Comparison of ENCODE assay signal across 14 mouse cellular contexts in genomic region chr3:104298878-104299277, GRCm38 (mm10).
A peak's percentile ranks its signal among the peaks of the same experiment; 100 is the strongest.
DNase-seq lines count a peak whose midpoint lies in the region; ATAC-seq and TF ChIP-seq lines count a peak whose summit lies in the region.
"Had no signal": no experiment of that assay in that cellular context is flagged by ENCODE, and none has a peak within 500 bp of the region (broad histone marks: within the 10 kb centered on the region; RNA-seq: fewer than 3 reads in every experiment).

No protein-coding gene starts in this region.

- H3K4me2 ChIP-seq in heart, embryonic 12.5 days, result no peak overlapping the region
- no peak overlapping the region for H3K4me2 ChIP-seq in CH12.LX (ENCODE audit: insufficient read depth, low read depth, poor library complexity, severe bottlenecking)
- no peak overlapping the region for H3K4me2 ChIP-seq in hindbrain, embryonic 14.5 days (replicated peaks)
- H3K4me2 ChIP-seq: embryonic facial prominence, embryonic 13.5 days; lung, embryonic 14.5 days had no signal

- WGBS in heart, embryonic 12.5 days, result 41% methylated on average over 4 of the region's 4 CpGs
- WGBS in hindbrain, embryonic 14.5 days, result 22% methylated on average over 4 of the region's 4 CpGs

- in situ Hi-C loops in CH12.LX (cut with MboI; ENCODE audit: low pct_ligation_motif_present, low pct_unique_long_range_greater_than_20kb, low sequenced_read_pairs), result no loop called here

- H3K4me3 ChIP-seq in heart, embryonic 12.5 days, result no peak overlapping the region
- H3K4me3 ChIP-seq in CH12.LX (replicated peaks in 1 of 3; ENCODE audit: low read depth in 2 of 3, low read length in 2 of 3, poor library complexity in 1 of 3), result no peak overlapping the region
- no peak overlapping the region for H3K4me3 ChIP-seq in hindbrain, embryonic 14.5 days (replicated peaks; ENCODE audit: low read length)
- H3K4me3 ChIP-seq: embryonic facial prominence, embryonic 13.5 days had no signal

- no peak for TF ChIP-seq CTCF in CH12.LX (conservative IDR thresholded peaks at IDR 0.05 in 1 of 2, IDR thresholded peaks at IDR 0.05 in 1 of 2; ENCODE audit: low read depth in 2 of 2, low read length in 2 of 2)

- H3K79me2 ChIP-seq in CH12.LX (replicated peaks; ENCODE audit: control insufficient read depth, extremely low read depth, insufficient read depth, poor library complexity, severe bottlenecking), result no peaks in the 10 kb centered on the region

- no peak overlapping the region for H3K27ac ChIP-seq in heart, embryonic 12.5 days (ENCODE audit: poor library complexity, severe bottlenecking)
- H3K27ac ChIP-seq in CH12.LX (ENCODE audit: insufficient read depth, low read depth), result no peak overlapping the region
- H3K27ac ChIP-seq in hindbrain, embryonic 14.5 days, result peak overlapping the region; percentile 70; the same call in 1 of the 2 replicates
- H3K27ac ChIP-seq: embryonic facial prominence, embryonic 13.5 days had no signal

- no peak overlapping the region for H3K9ac ChIP-seq in heart, embryonic 12.5 days
- no peak overlapping the region for H3K9ac ChIP-seq in CH12.LX (ENCODE audit: insufficient read depth, low read depth)
- H3K9ac ChIP-seq in hindbrain, embryonic 14.5 days, result no peak overlapping the region
- H3K9ac ChIP-seq: embryonic facial prominence, embryonic 13.5 days; lung, embryonic 14.5 days had no signal

- intact Hi-C loops in heart, postnatal 25 days (cut with DNase I), result no loop called here

- no peak for TF ChIP-seq EP300 in CH12.LX (IDR thresholded peaks at IDR 0.05; ENCODE audit: low read length)

- no peaks in the 10 kb centered on the region for H3K27me3 ChIP-seq in heart, embryonic 12.5 days (replicated peaks)
- no peaks in the 10 kb centered on the region for H3K27me3 ChIP-seq in CH12.LX (replicated peaks)
- no peaks in the 10 kb centered on the region for H3K27me3 ChIP-seq in hindbrain, embryonic 14.5 days (ENCODE audit: control insufficient read depth, insufficient read depth, low read length)
- H3K27me3 ChIP-seq: embryonic facial prominence, embryonic 13.5 days had no signal

- no peak for DNase-seq in heart, postnatal 25 days (ENCODE audit: low spot score)
- DNase-seq in 3T3-L1 (ENCODE audit: low read depth, low spot score) (peak; percentile 65), CH12.LX (ENCODE audit: extremely low read depth) (peak; percentile 8)
- no peak for DNase-seq in hindbrain, embryonic 14.5 days (ENCODE audit: low spot score)
- no peak for DNase-seq in kidney, postnatal 10 days
- no peak for DNase-seq in cerebellum, adult 8-10 months
- DNase-seq in layer of hippocampus, adult 8-10 months (ENCODE audit: low spot score in 2 of 2), result no peak
- DNase-seq: cerebellum, adult 11-12 months; kidney, adult 2 months; lung, embryonic 14.5 days; right cerebral cortex, postnatal 4 days; thymus, postnatal 14 days had no signal

- TF ChIP-seq RAD21 in CH12.LX (IDR thresholded peaks at IDR 0.05; ENCODE audit: low read depth, low read length), result no peak

- ATAC-seq in heart, embryonic 12.5 days (ENCODE audit: insufficient number of reproducible peaks, low FRiP score), result 0 out of 2 replicates have a peak, but pooled peaks have one; percentile 36
- ATAC-seq in hindbrain, embryonic 14.5 days (ENCODE audit: low FRiP score), result no peak; the same call in 1 of the 2 replicates

- no peaks in the 10 kb centered on the region for H3K9me3 ChIP-seq in heart, embryonic 12.5 days (replicated peaks)
- H3K9me3 ChIP-seq in CH12.LX (replicated peaks; ENCODE audit: low read length), result no peaks in the 10 kb centered on the region
- H3K9me3 ChIP-seq in hindbrain, embryonic 14.5 days (ENCODE audit: control insufficient read depth, low read length), result no peaks in the 10 kb centered on the region
- H3K9me3 ChIP-seq: embryonic facial prominence, embryonic 13.5 days had no signal

- dilution Hi-C loops in CH12.LX (cut with MboI; ENCODE audit: extremely low pct_ligation_motif_present, extremely low pct_unique_long_range_greater_than_20kb, low sequenced_read_pairs), result no loop called here

- peaks cover 28% of the 10 kb centered on the region for H3K4me1 ChIP-seq in heart, embryonic 12.5 days (replicated peaks)
- peaks cover 3 to 5% of the 10 kb centered on the region in 2 experiments; a peak in 2 of 4 replicates for H3K4me1 ChIP-seq in CH12.LX (ENCODE audit: control insufficient read depth in 1 of 2, insufficient read depth in 2 of 2)
- no peaks in the 10 kb centered on the region; the same call in none of the 2 replicates for H3K4me1 ChIP-seq in hindbrain, embryonic 14.5 days (replicated peaks; ENCODE audit: control insufficient read depth, insufficient read depth, low read length)

- no peaks in the 10 kb centered on the region for H3K36me3 ChIP-seq in heart, embryonic 12.5 days
- no peaks in the 10 kb centered on the region for H3K36me3 ChIP-seq in CH12.LX (replicated peaks in 1 of 2; ENCODE audit: control insufficient read depth in 1 of 2, insufficient read depth in 1 of 2, low read length in 1 of 2)
- no peaks in the 10 kb centered on the region for H3K36me3 ChIP-seq in hindbrain, embryonic 14.5 days (replicated peaks; ENCODE audit: control insufficient read depth, insufficient read depth)
- H3K36me3 ChIP-seq: embryonic facial prominence, embryonic 13.5 days had no signal

- TF ChIP-seq POLR2A in CH12.LX (IDR thresholded peaks at IDR 0.05; ENCODE audit: low read depth, low read length), result no peak

TF ChIP-seq in CH12.LX, 34 proteins besides CTCF, POLR2A, EP300 and RAD21:
- no peak for TF ChIP-seq SMC3 (IDR thresholded peaks at IDR 0.05; ENCODE audit: low read depth, low read length)
- no peak for TF ChIP-seq CHD2 (IDR thresholded peaks at IDR 0.05; ENCODE audit: low read length)
- no peak for TF ChIP-seq E2F4 (IDR thresholded peaks at IDR 0.05; ENCODE audit: insufficient replicate concordance, low read depth, low read length)
- no peak for TF ChIP-seq IRF4 (IDR thresholded peaks at IDR 0.05; ENCODE audit: low read depth, low read length)
- no peak for TF ChIP-seq HCFC1 (IDR thresholded peaks at IDR 0.05; ENCODE audit: low read depth, low read length)
- no peak for TF ChIP-seq MEF2A (IDR thresholded peaks at IDR 0.05; ENCODE audit: borderline replicate concordance, low read depth, low read length)
- no peak for TF ChIP-seq MAX (IDR thresholded peaks at IDR 0.05; ENCODE audit: low read length)
- TF ChIP-seq BHLHE40 (IDR thresholded peaks at IDR 0.05; ENCODE audit: low read depth, low read length), result no peak

Comparison
In these comparisons a context has a peak if more than half of its experiments do, and no peak if none do; other contexts are left out.
1. DNase-seq: peak in 3T3-L1 (single experiment) and CH12.LX (single experiment); none in heart, postnatal 25 days (single experiment), hindbrain, embryonic 14.5 days (single experiment), kidney, postnatal 10 days (single experiment), cerebellum, adult 8-10 months (single experiment) and layer of hippocampus, adult 8-10 months (0 of 2).